Mouse (Mus musculus): ENCODE results near the gene Rab30.
A peak's percentile ranks its signal among the peaks of the same experiment; 100 is the strongest.

Gene Rab30

DNA sequence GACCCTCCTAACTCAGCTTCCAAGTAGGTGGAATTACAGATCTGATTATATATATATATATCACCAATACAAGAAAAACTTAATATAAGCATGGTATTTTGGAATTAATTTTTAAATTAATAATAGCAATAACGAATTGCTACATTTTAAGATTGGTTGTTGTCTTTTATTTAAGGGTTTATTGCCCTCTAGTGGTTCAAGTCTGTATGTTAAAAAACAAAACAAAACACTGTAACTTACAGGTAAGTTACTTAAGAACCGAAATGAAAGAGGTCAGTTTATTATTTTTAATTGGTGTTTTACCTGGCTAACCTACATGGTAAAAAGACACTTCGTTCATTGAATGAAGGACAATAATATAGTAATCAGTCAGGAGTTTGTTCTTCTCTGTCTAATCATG is 128.8 kb downstream of the Rab30 start:
- peak; percentile 13 for DNase-seq

- DNase-seq: no peak
Observed at GRCm38 (mm10) chr7:92871596-92871995, 130.2 kb downstream of the Rab30 start.

- peak; percentile 96 for DNase-seq
Observed at GRCm38 (mm10) chr7:92874116-92874675, 132.8 kb downstream of the Rab30 start, which contains the start of the genes Ddias and Prcp. Gene Ddias, minus strand, starts transcription at chr7:92874247. Gene Prcp, plus strand, starts transcription at chr7:92874470.

DNA sequence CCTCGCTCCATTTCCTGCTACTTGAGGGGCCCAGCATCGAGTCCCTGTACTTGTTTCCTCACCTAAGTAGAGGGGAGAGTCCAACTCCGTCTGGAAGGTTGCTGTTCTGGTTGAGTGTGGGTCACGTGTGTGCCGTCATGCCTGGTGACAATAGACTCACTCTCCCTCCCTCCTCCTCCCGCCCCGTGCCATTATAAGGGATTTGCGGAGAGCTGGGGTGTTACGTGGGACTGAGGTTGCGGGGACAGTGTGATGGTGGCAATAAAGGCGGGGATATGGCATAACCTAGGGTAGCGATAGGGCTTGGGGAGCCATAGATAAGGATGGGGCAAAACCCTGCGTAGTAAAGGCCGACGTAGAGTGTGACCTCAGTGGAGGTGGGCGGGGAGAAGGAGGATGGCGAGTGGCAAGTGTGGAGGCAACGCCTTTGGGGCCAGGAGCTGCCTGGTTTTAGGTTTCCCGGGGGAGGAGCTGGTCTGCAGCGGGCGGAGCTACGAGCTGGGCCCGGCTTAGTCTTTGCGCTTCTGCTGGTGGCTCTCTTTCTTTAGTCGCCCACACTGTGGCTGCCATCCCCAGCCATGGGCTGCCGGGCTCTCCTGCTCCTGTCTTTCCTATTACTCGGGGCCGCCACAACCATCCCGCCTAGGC is 133.5 kb downstream of the Rab30 start:
- DNase-seq: peak; percentile 94

DNA sequence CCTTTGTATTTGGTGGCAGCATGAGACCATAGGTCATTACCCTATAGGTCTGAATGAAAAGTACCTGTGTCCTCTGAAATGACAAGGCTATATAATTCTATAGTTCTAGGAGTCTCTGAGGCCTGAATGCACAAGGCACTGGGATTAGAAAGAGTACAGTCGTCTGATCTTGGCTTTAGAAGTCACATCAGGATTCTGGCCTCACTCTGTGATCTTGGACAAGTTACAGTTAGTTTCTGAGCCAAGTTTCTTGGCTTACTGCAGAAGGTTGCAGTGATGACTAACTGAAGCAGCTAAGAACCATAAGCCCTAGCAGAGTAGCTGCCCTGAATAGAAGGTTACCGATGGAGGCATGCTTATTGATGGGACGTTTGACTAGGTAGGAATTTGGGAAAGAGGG is 134.7 kb downstream of the Rab30 start:
- DNase-seq: no peak

DNA sequence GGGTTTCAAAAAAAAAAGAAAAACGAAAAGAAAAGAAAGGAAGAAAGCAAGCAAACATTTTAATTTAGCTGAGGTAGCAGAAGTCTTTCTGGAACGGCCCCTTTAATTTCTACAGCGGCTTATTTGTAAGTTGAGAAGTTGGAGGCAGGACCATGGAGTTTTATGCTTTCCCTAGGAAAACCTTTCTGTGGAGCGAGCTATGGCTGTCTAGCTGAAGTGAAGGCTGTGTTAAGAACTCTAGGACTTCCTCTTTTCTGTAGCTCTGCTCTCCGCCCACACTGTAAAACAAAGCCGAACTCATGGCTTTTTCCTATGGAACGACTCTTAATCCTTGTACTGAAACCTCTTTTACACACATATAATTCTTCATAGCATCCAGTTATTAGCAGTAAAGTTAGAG is 135.1 kb downstream of the Rab30 start:
- peak; percentile 37 for DNase-seq

GRCm38 (mm10) chr7:92878575-92879285 is 137.3 kb downstream of the Rab30 start:
- no peak for DNase-seq

DNA sequence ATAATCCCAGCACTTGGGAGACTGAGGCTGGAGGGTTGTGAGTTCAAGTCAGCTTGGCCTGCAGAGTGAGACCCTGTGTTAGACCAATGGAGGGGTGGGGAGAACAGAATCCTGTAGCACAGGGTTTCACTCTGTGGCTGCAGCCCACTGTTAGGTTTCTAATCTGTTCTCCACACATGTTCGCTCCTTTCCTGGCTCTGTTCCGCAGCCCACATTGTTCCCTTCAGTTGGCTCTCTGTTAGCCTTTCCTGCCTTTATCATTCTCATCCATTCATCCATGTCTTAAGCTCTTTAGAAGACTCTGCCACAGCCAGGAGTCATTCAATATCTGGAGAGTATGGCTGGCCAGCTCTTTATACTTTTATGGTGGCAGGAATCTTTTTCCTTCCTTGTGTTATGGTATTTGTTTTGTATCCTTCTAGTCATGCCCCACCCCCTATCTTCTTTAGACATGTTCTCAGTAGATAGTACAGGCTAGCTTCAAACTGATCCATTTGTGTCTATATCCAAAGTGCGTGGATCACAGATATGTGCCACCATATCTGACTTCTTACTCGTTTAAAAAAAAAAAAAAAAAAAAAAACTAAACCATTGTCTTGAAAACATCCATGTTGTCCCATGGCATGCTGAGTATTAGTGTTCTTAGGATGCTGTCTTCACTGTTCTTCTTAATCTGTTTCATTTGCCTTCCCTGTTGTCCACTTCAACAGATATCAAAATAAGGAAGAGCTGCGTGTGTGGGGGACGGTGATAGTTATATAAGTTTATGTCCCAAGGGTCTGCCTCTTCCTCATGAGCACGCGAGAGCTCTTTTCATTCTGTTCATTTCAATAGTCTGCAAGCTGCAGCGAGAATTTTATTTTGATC is 142.7 kb downstream of the Rab30 start:
- no peak for DNase-seq

GRCm38 (mm10) chr7:92884998-92885660 is 143.7 kb downstream of the Rab30 start:
- no peak for DNase-seq

DNA sequence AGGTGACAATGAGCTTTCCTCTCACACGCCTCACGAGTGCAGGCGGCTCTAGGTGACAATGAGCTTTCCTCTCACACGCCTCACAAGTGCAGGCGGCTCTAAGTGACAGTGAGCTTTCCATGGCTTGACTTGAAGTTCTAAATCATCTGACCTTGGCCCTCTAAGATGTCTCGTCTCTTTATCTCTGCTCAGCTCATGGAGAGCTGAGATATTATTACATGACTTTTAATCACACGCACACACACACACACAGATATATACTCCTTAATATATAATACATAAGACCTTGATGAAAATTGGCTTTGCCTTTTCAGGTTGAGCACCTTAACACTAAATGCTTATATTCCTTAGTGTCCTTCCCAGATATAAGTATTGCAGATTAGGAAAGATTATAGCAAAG is 145.4 kb downstream of the Rab30 start:
- DNase-seq: no peak

GRCm38 (mm10) chr7:92887230-92887629 is 145.8 kb downstream of the Rab30 start:
- no peak for DNase-seq

GRCm38 (mm10) chr7:92890211-92890610 is 148.8 kb downstream of the Rab30 start:
- DNase-seq: peak; percentile 29

DNA sequence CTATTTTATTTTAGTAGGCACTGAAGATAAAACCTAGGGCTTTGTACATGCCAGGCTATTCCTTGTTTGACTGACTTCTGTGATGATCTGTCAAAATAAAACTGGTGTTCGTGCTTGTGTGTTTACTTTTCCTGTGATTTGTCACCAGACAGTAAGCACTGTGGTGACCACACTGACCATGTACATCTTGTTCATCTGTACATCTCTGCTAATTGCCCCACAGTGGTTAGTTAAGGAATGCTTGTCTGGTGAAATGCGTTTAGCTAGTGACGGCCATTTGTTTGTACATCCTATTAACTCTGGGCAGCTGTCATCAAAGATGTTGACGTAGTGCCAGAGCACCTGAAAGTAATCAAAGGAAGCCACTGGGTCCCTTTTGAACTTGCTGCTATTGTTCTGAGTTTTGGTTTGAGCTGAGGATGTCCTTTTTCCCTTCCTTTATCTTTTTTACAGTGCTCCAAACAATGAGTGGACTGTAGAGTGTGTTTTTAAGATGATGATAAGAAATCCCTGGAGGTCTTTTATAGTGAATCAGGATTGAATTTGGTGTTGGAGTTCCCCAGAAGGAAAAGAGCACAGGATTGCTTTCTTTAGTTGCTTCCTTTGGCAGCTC is 149.3 kb downstream of the Rab30 start:
- DNase-seq: no peak

- DNase-seq: no peak
Observed at GRCm38 (mm10) chr7:92893478-92893877, 152.1 kb downstream of the Rab30 start.
